Mouse (Mus musculus): Measurements from ENCODE around the gene Eno1.

GRCm38 (mm10) chr4:150249731-150250270 lies 13.3 kb downstream of the Eno1 start:
- TF ChIP-seq CTCF (IDR thresholded peaks at IDR 0.05; ENCODE audit: low read depth) = no peak
- TF ChIP-seq EP300 (IDR thresholded peaks at IDR 0.05; ENCODE audit: low read depth) = no peak
